ENCODE assay signal across 24 mouse cellular contexts in the genomic region with DNA sequence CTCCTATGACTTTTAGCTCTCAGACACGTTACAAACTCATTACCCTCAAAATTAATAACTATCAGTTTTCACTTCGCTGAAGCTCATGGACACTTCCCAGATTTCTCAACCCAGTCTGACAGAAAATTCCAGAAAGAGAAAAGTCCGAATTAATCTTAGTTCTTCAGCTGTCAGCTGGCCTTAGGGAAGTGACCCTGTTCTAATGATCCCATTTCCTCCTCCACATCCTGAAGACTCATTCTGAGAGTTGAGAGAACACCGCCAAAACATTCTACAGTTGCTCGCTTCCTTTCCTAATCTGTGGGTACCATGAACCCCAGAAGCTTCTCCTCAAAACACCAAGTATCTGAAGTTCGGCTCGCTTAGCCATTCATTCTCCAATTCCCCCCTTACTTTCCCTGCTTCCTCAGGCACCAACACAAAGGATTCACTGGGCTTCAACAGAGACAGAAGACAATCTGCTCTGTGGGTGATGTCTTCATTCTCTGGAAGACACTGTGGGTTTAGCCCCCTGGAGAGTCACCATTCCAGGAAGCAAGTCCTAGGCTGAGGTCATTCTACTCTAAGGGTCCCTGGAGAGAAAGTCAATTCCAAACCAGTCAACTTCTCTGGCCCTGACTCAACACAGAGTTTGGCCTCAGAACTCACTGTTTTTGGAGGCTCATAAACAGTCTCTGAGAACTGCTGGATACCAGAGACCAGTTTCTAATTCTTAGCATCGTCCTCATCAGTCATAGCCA.
DNase-seq lines count a peak whose midpoint lies in the region; ATAC-seq and TF ChIP-seq lines count a peak whose summit lies in the region.
"Had no signal": no experiment of that assay in that cellular context is flagged by ENCODE, and none has a peak within 500 bp of the region (broad histone marks: within the 10 kb centered on the region; RNA-seq: fewer than 3 reads in every experiment).

No protein-coding gene starts in this region.

- no peak for TF ChIP-seq CTCF in CH12.LX (conservative IDR thresholded peaks at IDR 0.05 in 1 of 2, IDR thresholded peaks at IDR 0.05 in 1 of 2; ENCODE audit: low read depth in 2 of 2, low read length in 2 of 2)
- no peak for TF ChIP-seq CTCF in hindbrain, postnatal 0 days (IDR thresholded peaks at IDR 0.05; ENCODE audit: low read depth)

- intact Hi-C loops in heart, postnatal 36 days (cut with DNase I): no loop called here

- dilution Hi-C loops in CH12.LX (cut with MboI; ENCODE audit: extremely low pct_ligation_motif_present, extremely low pct_unique_long_range_greater_than_20kb, low sequenced_read_pairs): no loop called here

- in situ Hi-C loops in CH12.LX (cut with MboI; ENCODE audit: low pct_ligation_motif_present, low pct_unique_long_range_greater_than_20kb, low sequenced_read_pairs): no loop called here

- no peak for TF ChIP-seq RAD21 in CH12.LX (IDR thresholded peaks at IDR 0.05; ENCODE audit: low read depth, low read length)

- H3K9ac ChIP-seq in heart, embryonic 12.5 days: no peak overlapping the region
- H3K9ac ChIP-seq in CH12.LX (ENCODE audit: insufficient read depth, low read depth): no peak overlapping the region
- H3K9ac ChIP-seq in hindbrain, postnatal 0 days (replicated peaks; ENCODE audit: low read length): no peak overlapping the region
- H3K9ac ChIP-seq: forebrain, embryonic 15.5 days; liver, postnatal 0 days; neural tube, embryonic 13.5 days had no signal

- H3K27me3 ChIP-seq in heart, embryonic 12.5 days (replicated peaks): peaks cover 3% of the 10 kb centered on the region; the same call in 1 of the 2 replicates
- H3K27me3 ChIP-seq in CH12.LX (replicated peaks): no peaks in the 10 kb centered on the region
- H3K27me3 ChIP-seq in hindbrain, postnatal 0 days (ENCODE audit: insufficient read depth, low read length): no peaks in the 10 kb centered on the region
- H3K27me3 ChIP-seq: forebrain, embryonic 15.5 days; neural tube, embryonic 13.5 days had no signal

- no peaks in the 10 kb centered on the region for H3K9me3 ChIP-seq in heart, embryonic 12.5 days (replicated peaks)
- H3K9me3 ChIP-seq in CH12.LX (replicated peaks; ENCODE audit: low read length): no peaks in the 10 kb centered on the region
- no peaks in the 10 kb centered on the region for H3K9me3 ChIP-seq in hindbrain, postnatal 0 days (ENCODE audit: low read length)
- H3K9me3 ChIP-seq: embryonic facial prominence, embryonic 10.5 days; forebrain, embryonic 15.5 days; hindbrain, embryonic 10.5 days; limb, embryonic 10.5 days; midbrain, embryonic 10.5 days; neural tube, embryonic 13.5 days had no signal

- H3K36me3 ChIP-seq in heart, embryonic 12.5 days: no peaks in the 10 kb centered on the region
- no peaks in the 10 kb centered on the region for H3K36me3 ChIP-seq in CH12.LX (replicated peaks in 1 of 2; ENCODE audit: control insufficient read depth in 1 of 2, insufficient read depth in 1 of 2, low read length in 1 of 2)
- no peaks in the 10 kb centered on the region for H3K36me3 ChIP-seq in hindbrain, postnatal 0 days (ENCODE audit: insufficient read depth, low read length)
- H3K36me3 ChIP-seq: embryonic facial prominence, embryonic 10.5 days; forebrain, embryonic 15.5 days; hindbrain, embryonic 10.5 days; limb, embryonic 10.5 days; midbrain, embryonic 10.5 days; neural tube, embryonic 13.5 days had no signal

- TF ChIP-seq POLR2A in CH12.LX (IDR thresholded peaks at IDR 0.05; ENCODE audit: low read depth, low read length): no peak

- 71% methylated on average over 8 of the region's 8 CpGs for WGBS in heart, embryonic 12.5 days
- WGBS in hindbrain, postnatal 0 days: 78% methylated on average over 8 of the region's 8 CpGs

- DNase-seq in heart, adult 11 months: peak; percentile 96
- no peak for DNase-seq in CH12.LX (ENCODE audit: extremely low read depth)
- peak; percentile 79 for DNase-seq in heart, adult 8-10 months (ENCODE audit: low spot score)
- DNase-seq in heart, postnatal 36 days: peak; percentile 40 to 45
- no peak for DNase-seq in hindbrain, postnatal 0 days (ENCODE audit: low spot score)
- DNase-seq in urinary bladder, postnatal 4 days (ENCODE audit: low spot score in 2 of 2): no peak
- DNase-seq: adrenal gland, postnatal 25 days; cerebellum, adult 9-10 months; liver, postnatal 0 days; retina, postnatal 1 day; right cerebral cortex, postnatal 25 days; thymus, postnatal 25 days had no signal

- no peak for ATAC-seq in heart, embryonic 12.5 days (ENCODE audit: insufficient number of reproducible peaks, low FRiP score)
- ATAC-seq in hindbrain, postnatal 0 days: no peak
- ATAC-seq: forebrain, embryonic 15.5 days; hindbrain, embryonic 16.5 days; intestine, embryonic 16.5 days; liver, postnatal 0 days; lung, postnatal 0 days; midbrain, embryonic 16.5 days had no signal

- H3K4me2 ChIP-seq in heart, embryonic 12.5 days: no peak overlapping the region
- no peak overlapping the region for H3K4me2 ChIP-seq in CH12.LX (ENCODE audit: insufficient read depth, low read depth, poor library complexity, severe bottlenecking)
- H3K4me2 ChIP-seq in hindbrain, postnatal 0 days (ENCODE audit: low read depth, low read length): no peak overlapping the region
- H3K4me2 ChIP-seq: forebrain, embryonic 15.5 days; neural tube, embryonic 13.5 days had no signal

- H3K79me2 ChIP-seq in CH12.LX (replicated peaks; ENCODE audit: control insufficient read depth, extremely low read depth, insufficient read depth, poor library complexity, severe bottlenecking): no peaks in the 10 kb centered on the region

- TF ChIP-seq EP300 in CH12.LX (IDR thresholded peaks at IDR 0.05; ENCODE audit: low read length): peak; percentile 23; the same call in 1 of the 2 replicates

- H3K4me3 ChIP-seq in heart, embryonic 12.5 days: no peak overlapping the region
- no peak overlapping the region for H3K4me3 ChIP-seq in CH12.LX (replicated peaks in 1 of 3; ENCODE audit: low read depth in 2 of 3, low read length in 2 of 3, poor library complexity in 1 of 3)
- no peak overlapping the region for H3K4me3 ChIP-seq in hindbrain, postnatal 0 days (ENCODE audit: low read length)
- H3K4me3 ChIP-seq: embryonic facial prominence, embryonic 10.5 days; forebrain, embryonic 15.5 days; hindbrain, embryonic 10.5 days; limb, embryonic 10.5 days; midbrain, embryonic 10.5 days; myocyte; neural tube, embryonic 13.5 days had no signal

- no peak overlapping the region for H3K27ac ChIP-seq in heart, embryonic 12.5 days (ENCODE audit: poor library complexity, severe bottlenecking)
- H3K27ac ChIP-seq in CH12.LX (ENCODE audit: insufficient read depth, low read depth): no peak overlapping the region
- no peak overlapping the region for H3K27ac ChIP-seq in hindbrain, postnatal 0 days
- H3K27ac ChIP-seq: embryonic facial prominence, embryonic 10.5 days; forebrain, embryonic 15.5 days; hindbrain, embryonic 10.5 days; limb, embryonic 10.5 days; midbrain, embryonic 10.5 days; neural tube, embryonic 13.5 days had no signal

- 0 out of 2 replicates have a peak, but pooled peaks cover 2% of the 10 kb centered on the region for H3K4me1 ChIP-seq in heart, embryonic 12.5 days (replicated peaks)
- peaks cover 8 to 20% of the 10 kb centered on the region in 2 experiments; a peak in 3 of 4 replicates for H3K4me1 ChIP-seq in CH12.LX (ENCODE audit: control insufficient read depth in 1 of 2, insufficient read depth in 2 of 2)
- H3K4me1 ChIP-seq in hindbrain, postnatal 0 days (ENCODE audit: insufficient read depth, low read length): no peaks in the 10 kb centered on the region
- H3K4me1 ChIP-seq: forebrain, embryonic 15.5 days; neural tube, embryonic 13.5 days had no signal

TF ChIP-seq in CH12.LX, 34 proteins besides CTCF, POLR2A, EP300 and RAD21:
- no peak for TF ChIP-seq UBTF (IDR thresholded peaks at IDR 0.05; ENCODE audit: low read depth, low read length)
- TF ChIP-seq ZNF384 (IDR thresholded peaks at IDR 0.05; ENCODE audit: low read depth, low read length): no peak
- no peak for TF ChIP-seq IRF4 (IDR thresholded peaks at IDR 0.05; ENCODE audit: low read depth, low read length)
- TF ChIP-seq KAT2A (IDR thresholded peaks at IDR 0.05; ENCODE audit: insufficient replicate concordance, low read length): no peak
- no peak for TF ChIP-seq ZC3H11A (IDR thresholded peaks at IDR 0.05; ENCODE audit: low read depth, low read length)
- no peak for TF ChIP-seq MEF2A (IDR thresholded peaks at IDR 0.05; ENCODE audit: borderline replicate concordance, low read depth, low read length)
- no peak for TF ChIP-seq MAFK (IDR thresholded peaks at IDR 0.05; ENCODE audit: insufficient replicate concordance, low read length)
- TF ChIP-seq USF1 (IDR thresholded peaks at IDR 0.05; ENCODE audit: low read depth, low read length): no peak
- no peak for TF ChIP-seq POLR2AphosphoS2 (IDR thresholded peaks at IDR 0.05; ENCODE audit: low read depth, low read length)
- no peak for TF ChIP-seq E2F4 (IDR thresholded peaks at IDR 0.05; ENCODE audit: insufficient replicate concordance, low read depth, low read length)
- TF ChIP-seq TBP (conservative IDR thresholded peaks at IDR 0.05; ENCODE audit: low read depth, low read length): no peak
- TF ChIP-seq ELF1 (IDR thresholded peaks at IDR 0.05; ENCODE audit: low read depth, low read length): no peak
- TF ChIP-seq JUND (conservative IDR thresholded peaks at IDR 0.05; ENCODE audit: low read depth, low read length): no peak
- no peak for TF ChIP-seq ETS1 (conservative IDR thresholded peaks at IDR 0.05; ENCODE audit: low read depth, low read length)
- TF ChIP-seq PAX5 (IDR thresholded peaks at IDR 0.05; ENCODE audit: low read length): no peak

Comparison
In these comparisons a context has a peak if more than half of its experiments do, and no peak if none do; other contexts are left out.
1. DNase-seq: peak in heart, adult 11 months (single experiment), heart, adult 8-10 months (single experiment) and heart, postnatal 36 days (2 of 2); none in CH12.LX (single experiment), hindbrain, postnatal 0 days (single experiment) and urinary bladder, postnatal 4 days (0 of 2).